Comparison of ENCODE assay signal across 12 mouse cellular contexts in genomic region chr13:97469999-97470398, GRCm38 (mm10).
DNase-seq lines count a peak whose midpoint lies in the region; ATAC-seq and TF ChIP-seq lines count a peak whose summit lies in the region.
"Had no signal": no experiment of that assay in that cellular context is flagged by ENCODE, and none has a peak within 500 bp of the region (broad histone marks: within the 10 kb centered on the region; RNA-seq: fewer than 3 reads in every experiment).

No protein-coding gene starts in this region.

- H3K4me3 ChIP-seq in hindbrain, embryonic 15.5 days = no peak overlapping the region
- no peak overlapping the region for H3K4me3 ChIP-seq in hindbrain, postnatal 0 days (ENCODE audit: low read length)

- H3K9me3 ChIP-seq in hindbrain, embryonic 15.5 days = no peaks in the 10 kb centered on the region
- no peaks in the 10 kb centered on the region for H3K9me3 ChIP-seq in hindbrain, postnatal 0 days (ENCODE audit: low read length)
- H3K9me3 ChIP-seq: G1E had no signal

- no peak overlapping the region for H3K4me2 ChIP-seq in hindbrain, embryonic 15.5 days
- H3K4me2 ChIP-seq in hindbrain, postnatal 0 days (ENCODE audit: low read depth, low read length) = no peak overlapping the region

- H3K27me3 ChIP-seq in hindbrain, embryonic 15.5 days = no peaks in the 10 kb centered on the region
- no peaks in the 10 kb centered on the region for H3K27me3 ChIP-seq in hindbrain, postnatal 0 days (ENCODE audit: insufficient read depth, low read length)

- peaks cover 17% of the 10 kb centered on the region for H3K4me1 ChIP-seq in hindbrain, embryonic 15.5 days (replicated peaks)
- 0 out of 2 replicates have a peak, but pooled peaks cover 4% of the 10 kb centered on the region for H3K4me1 ChIP-seq in hindbrain, postnatal 0 days (ENCODE audit: insufficient read depth, low read length)

- no peaks in the 10 kb centered on the region for H3K36me3 ChIP-seq in hindbrain, embryonic 15.5 days
- no peaks in the 10 kb centered on the region for H3K36me3 ChIP-seq in hindbrain, postnatal 0 days (ENCODE audit: insufficient read depth, low read length)
- H3K36me3 ChIP-seq: G1E had no signal

- TF ChIP-seq CTCF in hindbrain, postnatal 0 days (IDR thresholded peaks at IDR 0.05; ENCODE audit: low read depth) = no peak

- 0 out of 2 replicates have a peak overlapping the region, but pooled peaks have one; percentile 28 for H3K27ac ChIP-seq in hindbrain, embryonic 15.5 days (replicated peaks)
- no peak overlapping the region for H3K27ac ChIP-seq in hindbrain, postnatal 0 days

- H3K9ac ChIP-seq in hindbrain, embryonic 15.5 days = no peak overlapping the region
- no peak overlapping the region for H3K9ac ChIP-seq in hindbrain, postnatal 0 days (replicated peaks; ENCODE audit: low read length)

- 44% methylated on average over 10 of the region's 10 CpGs for WGBS in hindbrain, embryonic 15.5 days
- WGBS in hindbrain, postnatal 0 days = 49% methylated on average over 10 of the region's 10 CpGs

- ATAC-seq in hindbrain, embryonic 15.5 days (ENCODE audit: low FRiP score, low read depth) = no peak
- no peak for ATAC-seq in hindbrain, postnatal 0 days
- ATAC-seq in common myeloid progenitor, adult 5-6 weeks (replicated peaks; ENCODE audit: low read depth, poor library complexity, severe bottlenecking) = peak; percentile 95
- ATAC-seq in megakaryocyte, adult 5-6 weeks (ENCODE audit: poor library complexity, severe bottlenecking) = 0 out of 2 replicates have a peak, but pooled peaks have one; percentile 24

- no peak for DNase-seq in hindbrain, postnatal 0 days (ENCODE audit: low spot score)
- DNase-seq in CD4-positive helper T cell, adult 2 months (ENCODE audit: low read depth, low spot score) = peak; percentile 20
- DNase-seq in lung, postnatal 25 days (ENCODE audit: low spot score) = no peak
- no peak for DNase-seq in embryo, embryonic 10 days (ENCODE audit: low spot score)
- no peak for DNase-seq in cerebellum, postnatal 25 days
- DNase-seq: embryo, embryonic 11 days; heart, postnatal 4 days; lung, postnatal 10 days had no signal

Comparison
In these comparisons a context has a peak if more than half of its experiments do, and no peak if none do; other contexts are left out.
1. ATAC-seq: peak in common myeloid progenitor, adult 5-6 weeks (single experiment) and megakaryocyte, adult 5-6 weeks (single experiment); none in hindbrain, embryonic 15.5 days (single experiment) and hindbrain, postnatal 0 days (single experiment).